Mouse (Mus musculus) layer of hippocampus, adult 2 months (tissue): ENCODE results near the gene Tsc22d1. TPM values are rescaled to one million over a fixed set of nuclear protein-coding genes. Genes with fewer than 3 reads are reported as not detected.
A peak's percentile ranks its signal among the peaks of the same experiment; 100 is the strongest.

ENCODE experiments used
- DNase-seq, 2 experiments: peaks; one replicate each; pipeline ENCODE4 v3.0.0; 2022; ENCODE audit warnings: low spot score in 2 of 2
- H3K27ac ChIP-seq: fragments of 200-600 bp; 2 replicates; pipeline ENCODE4 v1.8.1; 2022
- H3K4me3 ChIP-seq: fragments of 200-600 bp; 2 replicates; pipeline ENCODE4 v1.8.1; 2022; ENCODE audit warnings: mild to moderate bottlenecking
- CTCF ChIP-seq: fragments of 200-600 bp; conservative IDR thresholded peaks from 2 replicates; pipeline ENCODE4 v1.8.1; 2022; ENCODE audit warnings: antibody characterized with exemption, mild to moderate bottlenecking, moderate library complexity
- total RNA-seq, 2 experiments: library from RNA; stranded (reverse); gene quantifications; 2 replicates each; pipeline ENCODE4 v1.2.3; 2021

The Tsc22d1 gene
- total RNA-seq, 2 experiments from 2014 or later: 503 to 530 TPM

GRCm38 (mm10) chr14:76540005-76540670 lies 125.4 kb downstream of the Tsc22d1 start:
- Histone ChIP-seq H3K4me3 (no peak overlapping the region), H3K27ac (peak overlapping the region; percentile 50; the same call in 1 of the 2 replicates)
- TF ChIP-seq CTCF: no peak
- peak; percentile 47 to 55 for DNase-seq

GRCm38 (mm10) chr14:76541341-76541740 lies 126.6 kb downstream of the Tsc22d1 start:
- Histone ChIP-seq H3K4me3 (no peak overlapping the region), H3K27ac (peak overlapping the region; percentile 50)
- DNase-seq: no peak
- no peak for TF ChIP-seq CTCF

- H3K4me3 ChIP-seq: no peak overlapping the region
- TF ChIP-seq CTCF: no peak
- DNase-seq: no peak
- H3K27ac ChIP-seq: no peak overlapping the region
Observed at GRCm38 (mm10) chr14:76544136-76544535, 129.4 kb downstream of the Tsc22d1 start.

- peak overlapping the region; percentile 98 for H3K27ac ChIP-seq
- DNase-seq: no peak
- TF ChIP-seq CTCF: no peak
- peak overlapping the region; percentile 75 for H3K4me3 ChIP-seq
Observed at GRCm38 (mm10) chr14:76555263-76556030, 140.7 kb downstream of the Tsc22d1 start.

- H3K27ac ChIP-seq: peak overlapping the region; percentile 98
- H3K4me3 ChIP-seq: peak overlapping the region; percentile 75
- peak; percentile 45 for TF ChIP-seq CTCF
- DNase-seq: peak; percentile 46 to 54
Observed at GRCm38 (mm10) chr14:76556031-76556851, 141.5 kb downstream of the Tsc22d1 start.

- Histone ChIP-seq H3K4me3 (peak within 1 kb of the TSS; percentile 75), H3K27ac (peak within 1 kb of the TSS; percentile 98)
- DNase-seq: no peak
- no peak for TF ChIP-seq CTCF
Observed at GRCm38 (mm10) chr14:76556852-76557208, 142.1 kb downstream of the Tsc22d1 start, which contains the start of gene Serp2. Serp2 (minus strand) TSS chr14:76556889.

Other genes with a start within 250 kb of the Tsc22d1 start
- gene Serp2, start 141.9 kb downstream of the Tsc22d1 start, total RNA-seq: 100 to 1,000 TPM; 142 to 158 TPM